Mouse (Mus musculus) layer of hippocampus, postnatal 25 days (tissue): ENCODE measurements around the gene Tm4sf20. TPM values are rescaled to one million over a fixed set of nuclear protein-coding genes. Genes with fewer than 3 reads are reported as not detected.

Source experiments
- DNase-seq, 2 experiments: peaks; one replicate each; pipeline ENCODE4 v3.0.0; 2022; ENCODE audit warnings: mixed read lengths in 2 of 2, low spot score in 1 of 2; ENCODE audit errors: extremely low spot score in 1 of 2
- total RNA-seq, 2 experiments: library from RNA; stranded (reverse); gene quantifications; 2 replicates each; pipeline ENCODE4 v1.2.3; 2021

The Tm4sf20 gene
- total RNA-seq, 2 experiments from 2014 or later = not detected

DNA sequence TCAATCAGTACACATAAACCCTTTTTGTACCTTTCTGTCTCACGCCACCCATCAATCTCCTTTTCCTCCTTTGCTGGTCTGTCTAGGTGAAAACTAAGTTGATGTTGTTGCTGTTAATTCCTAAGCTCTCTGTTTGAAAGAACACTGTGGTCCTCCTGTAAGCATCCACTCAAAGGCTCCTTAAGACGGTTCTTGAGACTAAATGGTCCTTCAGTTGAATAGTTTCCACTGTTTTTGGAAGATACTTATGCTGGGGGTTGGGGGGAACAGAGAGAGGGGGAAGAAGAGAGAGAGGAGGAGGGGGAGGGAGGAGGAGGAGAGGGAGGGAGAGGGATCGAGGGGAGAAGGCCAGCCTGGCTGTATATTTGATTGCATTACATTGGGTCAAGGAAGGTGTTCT is 15.3 kb upstream of the Tm4sf20 start:
- no peak for DNase-seq

DNA sequence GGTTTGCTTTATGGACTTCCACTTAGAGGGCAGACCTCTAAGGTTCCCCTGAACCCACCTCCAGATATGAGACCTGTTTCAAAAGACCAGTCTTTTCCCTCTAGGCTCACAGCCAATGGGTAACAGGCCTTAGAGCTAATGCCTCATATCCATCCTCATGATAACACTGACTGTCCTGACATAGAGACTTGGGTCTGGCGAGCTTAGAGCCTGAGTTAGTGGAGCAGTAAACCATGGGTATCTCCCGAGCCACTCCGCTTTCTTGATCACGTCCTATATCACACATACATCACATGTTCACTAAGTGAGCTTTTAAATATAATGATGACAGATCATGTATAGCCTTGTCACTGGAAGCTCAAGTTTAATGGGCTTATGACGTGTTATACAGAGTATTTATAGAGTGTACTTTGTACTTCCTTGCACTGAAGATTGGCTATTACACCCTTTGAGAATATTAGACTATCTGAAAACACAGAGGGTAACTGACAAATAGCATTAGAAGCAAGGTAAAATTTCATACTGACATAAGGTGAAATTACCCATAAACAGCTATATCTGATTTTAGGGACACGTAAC is 11.2 kb upstream of the Tm4sf20 start:
- no peak for DNase-seq

DNA sequence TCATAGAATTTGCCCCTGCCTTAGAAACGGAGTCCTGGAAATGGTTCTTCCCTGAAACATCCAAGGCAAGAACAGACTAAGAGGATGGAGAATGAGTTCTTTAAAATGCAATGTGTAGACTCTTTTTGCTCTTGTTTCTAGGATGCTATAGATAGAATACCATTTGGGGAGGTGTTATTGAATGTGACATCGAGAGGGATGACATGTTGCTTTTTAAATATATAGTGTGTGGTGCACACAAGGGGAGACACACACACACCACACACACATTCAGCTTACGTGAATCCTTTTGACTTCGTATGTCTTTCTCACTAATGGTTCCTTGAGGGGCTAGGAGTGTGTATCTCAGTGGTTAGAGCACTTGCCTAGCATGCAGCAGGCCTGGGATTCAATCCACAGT is 7.0 kb upstream of the Tm4sf20 start:
- no peak for DNase-seq

DNA sequence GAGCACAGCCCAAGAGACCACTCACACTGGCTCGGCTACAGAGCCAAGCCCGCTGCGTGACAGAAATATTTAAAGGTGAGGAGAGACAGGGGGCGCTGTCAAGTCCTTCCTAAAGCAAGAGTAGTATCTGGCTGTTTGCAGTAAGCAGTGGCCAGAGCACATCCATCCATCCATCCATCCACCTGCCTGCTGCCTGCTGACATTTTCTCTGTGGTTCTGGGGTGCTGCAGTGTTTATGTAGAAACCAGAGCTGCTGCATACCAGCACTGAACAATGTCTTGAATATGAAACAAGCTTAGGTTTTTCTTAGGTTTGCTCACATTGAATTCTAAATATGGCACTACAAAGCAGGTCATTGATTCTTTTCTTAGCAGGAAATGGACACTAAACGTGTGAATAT is 4.9 kb upstream of the Tm4sf20 start:
- DNase-seq = no peak

DNA sequence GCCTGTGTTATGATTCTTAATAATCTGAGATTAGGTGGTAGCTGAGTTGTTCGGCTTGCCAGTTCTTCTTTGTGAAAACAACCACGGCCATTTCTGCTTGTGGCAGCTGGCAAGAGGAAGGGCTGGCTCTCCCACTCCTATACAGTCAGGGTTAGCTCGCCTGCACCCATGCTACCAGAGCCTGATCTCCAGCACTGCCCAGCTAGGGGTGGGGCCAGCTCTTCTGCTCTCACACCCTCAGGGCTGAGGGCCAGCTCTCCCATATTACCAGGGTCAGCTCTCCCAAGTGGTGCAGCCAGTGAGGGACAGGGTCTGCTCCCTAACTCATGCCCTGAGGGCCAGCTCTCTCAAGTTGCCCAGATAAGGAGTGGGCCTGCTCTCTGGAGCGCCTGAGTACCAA is 4.2 kb upstream of the Tm4sf20 start:
- no peak for DNase-seq

DNA sequence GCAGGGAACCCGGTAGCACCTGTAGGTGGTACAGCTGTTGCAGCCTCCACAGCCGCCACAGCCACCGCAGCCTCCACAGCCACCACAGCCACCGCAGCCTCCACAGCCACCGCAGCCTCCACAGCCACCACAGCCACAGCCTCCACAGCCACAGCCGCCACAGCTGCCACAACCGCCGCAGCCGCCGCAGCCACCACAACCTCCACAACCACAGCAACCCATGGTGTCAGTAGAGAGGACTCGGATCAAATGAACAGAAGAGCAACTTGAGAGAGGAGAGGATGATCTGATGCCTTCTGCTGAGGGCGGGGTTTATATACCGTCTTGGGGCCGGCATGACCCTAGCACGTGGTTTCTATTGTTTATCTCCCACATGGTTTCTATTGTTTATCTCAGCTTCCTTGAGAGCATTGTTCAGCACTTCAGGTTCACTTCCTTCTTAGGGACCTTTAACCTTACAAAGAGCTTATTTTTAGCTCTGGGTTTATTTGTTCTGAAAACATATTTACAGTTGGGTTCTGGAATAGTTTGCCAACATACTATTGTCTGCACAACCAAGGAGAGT is 2.8 kb upstream of the Tm4sf20 start, which contains the start of gene Gm47791:
Gene Gm47791, minus strand, starts transcription at position 222 of the 565 bp plus-strand sequence.
- no peak for DNase-seq

DNA sequence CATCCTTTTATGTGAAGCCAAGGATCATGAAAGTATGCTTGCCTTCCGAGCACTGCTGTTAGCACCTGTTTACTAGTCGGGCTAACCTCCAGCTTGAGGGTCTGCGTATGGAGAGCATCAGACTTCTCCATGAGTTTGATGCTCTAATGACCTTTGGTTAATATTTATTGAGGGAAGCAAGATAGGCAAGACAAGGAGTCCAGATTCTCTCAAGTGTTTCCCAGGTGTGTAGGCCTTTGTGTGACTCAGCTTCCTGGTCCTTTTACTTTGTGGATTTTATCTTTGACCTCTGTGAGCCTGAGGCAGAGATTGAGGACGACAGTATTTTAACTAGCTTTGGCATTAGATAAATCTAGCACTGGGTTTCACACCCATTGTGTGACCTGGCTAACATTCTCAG is 1.6 kb downstream of the Tm4sf20 start:
- DNase-seq = no peak

DNA sequence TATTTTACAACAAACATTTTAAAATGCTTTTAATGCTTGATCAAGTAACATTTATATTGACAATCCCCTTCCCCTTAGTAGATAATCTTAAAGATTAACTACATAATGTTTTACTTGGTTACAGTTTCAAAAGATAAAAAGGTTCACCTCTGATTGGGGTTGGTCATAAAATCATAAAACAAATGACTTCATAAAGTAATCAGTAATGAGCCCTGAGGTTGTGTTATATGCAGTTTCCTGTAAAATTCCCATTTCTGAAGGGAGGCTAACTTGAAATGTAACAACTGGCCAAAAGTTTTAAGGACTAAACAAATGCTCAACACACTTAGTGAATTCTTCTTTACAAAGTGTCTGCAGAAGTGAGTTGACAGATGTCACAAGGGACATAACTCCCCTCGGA is 2.0 kb downstream of the Tm4sf20 start:
- DNase-seq = no peak

DNA sequence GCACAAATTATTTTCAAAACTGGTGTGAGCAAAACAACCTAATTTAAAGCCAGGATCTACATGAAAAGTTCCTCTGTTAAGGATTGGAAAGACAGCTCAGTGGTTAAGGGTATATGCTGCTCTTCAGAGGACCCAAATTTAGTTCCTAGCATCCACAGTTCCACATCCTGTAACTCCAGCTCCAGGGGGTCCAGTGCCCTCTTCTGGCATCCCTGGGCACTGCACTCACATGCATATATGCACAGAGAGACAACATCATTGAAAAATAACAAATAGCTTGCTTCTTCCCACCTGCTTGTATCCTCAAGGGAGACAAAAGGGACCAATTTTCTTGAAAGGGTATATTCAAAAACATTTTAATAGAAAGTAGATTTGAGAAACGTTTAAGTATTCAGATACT is 6.0 kb downstream of the Tm4sf20 start:
- no peak for DNase-seq

DNA sequence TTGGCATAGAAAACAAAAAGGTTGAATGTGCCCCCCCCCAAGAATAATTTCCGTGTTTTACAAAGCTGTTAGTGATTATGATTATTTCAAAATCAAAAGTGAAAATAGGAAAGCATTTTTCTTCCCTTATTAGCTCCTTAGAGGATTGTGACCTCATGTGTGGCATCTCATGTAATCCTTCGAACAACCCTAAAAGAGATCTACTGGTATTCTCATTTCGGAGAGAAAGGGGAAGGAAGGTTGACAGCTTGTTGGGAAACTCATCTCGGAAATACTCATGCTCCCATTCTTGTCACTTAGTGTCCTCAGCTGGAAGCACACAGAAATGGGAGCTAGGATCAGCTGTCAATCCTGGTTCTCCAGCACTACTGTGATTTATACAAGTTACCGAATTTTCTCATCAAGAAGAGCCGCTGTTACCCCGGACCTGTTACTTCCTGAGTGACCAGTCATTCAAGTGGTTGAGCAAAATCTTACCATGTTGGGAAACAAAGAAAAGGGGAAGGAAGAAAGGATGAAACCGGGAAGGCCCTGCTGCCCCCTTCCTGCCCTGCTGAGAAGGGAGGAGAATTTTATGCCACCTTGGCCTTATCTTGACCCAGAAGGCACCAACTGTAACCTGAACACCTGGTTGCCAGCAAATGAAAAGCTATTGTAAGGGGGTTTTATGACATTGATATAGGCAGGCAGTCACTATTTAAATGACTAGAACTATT is 6.6 kb downstream of the Tm4sf20 start:
- DNase-seq = no peak

DNA sequence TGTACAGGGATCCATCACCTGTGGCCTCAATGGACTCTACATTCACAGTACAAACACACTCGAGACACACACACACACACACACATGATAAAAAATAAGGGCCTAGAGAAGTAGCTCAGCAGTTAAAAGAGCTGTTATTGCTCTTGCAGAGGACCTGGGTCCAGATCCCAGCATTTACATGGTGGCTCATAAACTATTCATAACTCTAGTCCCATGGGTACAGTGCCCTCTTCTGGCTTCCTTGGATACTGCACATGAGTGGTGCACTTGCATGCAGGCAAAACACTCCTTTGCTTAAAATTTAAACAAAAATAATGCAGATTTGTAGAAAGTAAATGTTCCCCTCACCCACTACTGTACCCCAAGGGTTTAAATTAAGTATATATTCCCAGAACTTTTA is 8.7 kb downstream of the Tm4sf20 start:
- no peak for DNase-seq

DNA sequence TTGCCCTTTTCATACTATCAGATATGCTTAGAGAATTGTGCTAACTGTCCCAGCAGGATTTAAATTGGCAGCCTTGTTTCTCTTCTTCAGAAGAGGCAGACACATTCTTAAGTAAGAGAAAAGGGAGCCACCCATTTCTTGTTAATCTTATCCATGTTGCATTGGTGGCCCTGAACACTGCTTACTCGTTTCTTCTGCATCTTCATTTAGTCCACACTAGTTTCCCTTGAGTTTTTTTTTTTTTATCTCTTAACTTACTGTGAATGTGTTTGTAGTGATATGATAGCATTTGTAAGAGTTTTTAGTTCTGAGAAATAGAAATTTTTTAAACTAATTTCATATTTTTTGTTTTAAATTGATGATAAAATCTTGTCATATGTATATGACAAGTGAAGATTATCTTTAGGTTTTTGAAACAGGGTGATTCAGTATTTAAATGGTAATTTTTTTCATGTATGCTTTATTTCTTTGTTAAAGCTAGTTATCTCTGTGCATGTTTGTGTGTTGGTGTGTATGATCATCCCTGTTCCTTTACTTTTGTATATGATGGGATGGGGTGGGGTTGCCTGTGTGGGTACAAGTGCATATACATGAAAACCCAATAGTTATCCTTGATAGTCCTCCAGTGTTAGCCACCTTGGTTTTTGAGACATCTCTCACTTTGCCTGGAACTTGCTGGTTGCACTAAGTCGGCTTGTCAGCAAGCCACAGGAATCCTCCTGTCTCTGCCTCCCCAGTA is 20.4 kb downstream of the Tm4sf20 start:
- no peak for DNase-seq

DNA sequence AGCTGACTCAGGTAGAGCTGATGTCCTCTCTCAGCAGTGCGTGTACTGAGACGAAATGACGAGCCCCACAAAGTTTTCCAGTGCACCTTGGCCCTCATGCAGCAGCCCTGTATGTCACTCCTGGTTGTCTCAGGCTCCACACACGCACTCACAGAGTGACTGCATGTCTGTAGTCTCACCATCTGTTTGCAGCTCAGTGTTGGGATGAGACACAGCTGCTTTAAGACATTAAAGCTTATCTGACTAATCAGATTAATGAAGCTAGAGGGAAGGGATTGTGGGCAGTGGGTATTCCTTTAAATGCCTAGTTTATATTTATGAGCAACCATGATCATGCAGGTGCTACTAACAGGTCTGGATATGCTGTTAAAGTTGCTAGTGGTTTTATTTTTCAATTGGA is 21.9 kb downstream of the Tm4sf20 start:
- no peak for DNase-seq

DNA sequence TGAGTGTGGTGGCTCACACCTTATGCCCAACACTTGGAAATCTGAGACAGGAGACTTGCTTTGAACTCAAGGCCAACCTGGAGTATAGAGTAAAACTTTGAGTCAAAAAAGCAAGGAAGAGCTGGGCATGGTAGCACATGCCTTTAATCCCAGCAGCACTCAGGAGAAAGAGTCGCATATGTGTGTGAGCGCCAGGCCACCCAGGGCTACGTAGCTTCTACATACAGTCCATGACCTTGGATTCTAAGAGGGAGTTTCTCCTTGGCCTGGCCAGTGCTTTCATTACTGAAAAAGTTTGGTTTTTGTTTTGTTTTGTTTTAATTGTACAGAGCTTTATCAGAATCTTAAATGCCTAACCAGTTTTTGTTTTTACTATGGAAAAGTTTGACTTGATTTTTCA is 24.3 kb downstream of the Tm4sf20 start:
- no peak for DNase-seq

DNA sequence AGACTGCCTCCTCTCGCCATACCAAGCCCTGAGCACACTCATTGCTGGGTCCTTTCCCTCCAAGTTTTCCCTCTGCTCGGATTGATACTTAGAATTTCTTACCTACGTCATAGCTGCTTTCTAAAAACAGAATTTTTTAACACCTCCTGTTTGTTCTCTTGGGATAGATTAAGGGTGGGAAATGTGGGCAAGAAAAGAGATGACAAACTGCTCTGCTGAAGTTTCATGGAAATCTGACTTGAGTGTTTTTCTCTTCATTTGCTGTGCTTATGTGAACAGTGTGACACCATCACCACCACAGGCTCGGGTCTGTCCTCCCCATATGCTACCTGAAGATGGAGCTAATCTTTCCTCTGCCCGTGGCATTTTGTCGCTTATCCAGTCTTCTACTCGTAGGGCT is 26.7 kb downstream of the Tm4sf20 start:
- DNase-seq = no peak

DNA sequence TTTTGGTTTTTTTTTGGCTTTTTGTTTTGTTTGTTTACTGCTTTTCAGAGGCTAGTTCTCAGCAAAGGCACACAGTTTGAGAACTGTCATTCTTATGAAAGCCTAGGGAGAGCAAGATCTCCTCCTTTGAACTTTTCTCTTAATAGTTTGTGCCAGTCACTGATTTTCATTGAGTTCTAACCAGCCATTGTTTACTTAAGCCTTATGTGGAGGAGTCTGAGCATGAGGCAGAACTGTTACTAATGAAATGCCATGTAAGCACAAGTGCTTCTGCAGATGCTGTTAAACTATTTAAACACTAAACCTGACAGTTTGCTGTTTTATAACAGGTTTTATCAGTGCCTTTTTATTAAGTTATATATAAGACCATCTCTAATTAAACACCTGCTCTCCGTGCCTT is 30.2 kb downstream of the Tm4sf20 start:
- DNase-seq = no peak

DNA sequence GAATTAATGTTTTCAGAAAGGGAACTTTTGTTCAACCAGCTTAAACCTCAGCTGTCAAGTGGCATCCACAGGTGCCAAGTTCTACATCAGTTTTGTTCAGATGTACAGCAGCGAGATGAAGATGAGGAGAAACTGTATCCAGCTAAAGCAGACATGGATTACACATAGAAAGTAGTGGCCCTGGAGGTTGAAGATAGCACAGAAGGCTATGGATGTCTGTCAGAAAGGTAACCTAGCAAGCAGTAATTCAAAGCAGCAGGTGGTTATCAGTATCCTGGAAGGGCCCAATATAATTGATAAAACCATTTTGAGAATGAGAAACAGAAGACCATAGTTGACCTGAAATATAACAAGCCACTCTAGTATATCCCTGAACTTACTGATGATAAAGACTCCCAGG is 34.9 kb downstream of the Tm4sf20 start:
- DNase-seq = no peak

DNA sequence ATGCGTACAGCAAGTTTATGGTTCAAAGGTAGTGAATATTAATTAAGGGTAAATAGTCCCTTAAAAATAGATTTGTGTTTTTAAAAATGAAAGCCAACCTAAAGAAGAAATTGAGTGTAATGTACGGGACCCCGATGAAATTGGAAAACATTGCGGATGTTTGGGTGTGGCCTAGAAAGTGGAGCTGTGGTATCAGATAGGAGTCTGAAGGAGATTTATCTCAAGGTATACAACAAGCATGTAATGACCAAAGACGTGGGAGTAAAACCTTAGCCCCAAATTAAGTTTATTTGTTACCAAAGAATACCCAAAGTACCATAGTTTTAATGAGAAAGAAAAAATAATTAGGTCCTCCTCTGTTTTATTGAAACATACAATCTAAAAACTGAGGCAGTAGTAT is 41.8 kb downstream of the Tm4sf20 start:
- no peak for DNase-seq

DNA sequence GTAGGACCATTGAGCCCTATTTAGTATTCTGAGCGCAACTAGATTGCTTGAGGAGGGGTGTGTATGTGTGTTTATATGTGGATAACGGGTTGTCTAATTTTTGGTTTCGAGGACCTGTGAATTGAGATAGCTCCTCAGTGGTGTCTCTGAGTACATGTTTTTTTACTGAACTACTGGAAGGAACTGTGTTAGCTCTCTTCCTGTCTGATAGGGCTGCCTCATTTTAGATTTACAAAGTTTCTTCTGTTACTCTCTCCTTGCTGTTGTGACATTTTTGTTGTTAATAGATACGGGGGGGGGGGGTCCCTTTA is 42.4 kb downstream of the Tm4sf20 start:
- DNase-seq = no peak

DNA sequence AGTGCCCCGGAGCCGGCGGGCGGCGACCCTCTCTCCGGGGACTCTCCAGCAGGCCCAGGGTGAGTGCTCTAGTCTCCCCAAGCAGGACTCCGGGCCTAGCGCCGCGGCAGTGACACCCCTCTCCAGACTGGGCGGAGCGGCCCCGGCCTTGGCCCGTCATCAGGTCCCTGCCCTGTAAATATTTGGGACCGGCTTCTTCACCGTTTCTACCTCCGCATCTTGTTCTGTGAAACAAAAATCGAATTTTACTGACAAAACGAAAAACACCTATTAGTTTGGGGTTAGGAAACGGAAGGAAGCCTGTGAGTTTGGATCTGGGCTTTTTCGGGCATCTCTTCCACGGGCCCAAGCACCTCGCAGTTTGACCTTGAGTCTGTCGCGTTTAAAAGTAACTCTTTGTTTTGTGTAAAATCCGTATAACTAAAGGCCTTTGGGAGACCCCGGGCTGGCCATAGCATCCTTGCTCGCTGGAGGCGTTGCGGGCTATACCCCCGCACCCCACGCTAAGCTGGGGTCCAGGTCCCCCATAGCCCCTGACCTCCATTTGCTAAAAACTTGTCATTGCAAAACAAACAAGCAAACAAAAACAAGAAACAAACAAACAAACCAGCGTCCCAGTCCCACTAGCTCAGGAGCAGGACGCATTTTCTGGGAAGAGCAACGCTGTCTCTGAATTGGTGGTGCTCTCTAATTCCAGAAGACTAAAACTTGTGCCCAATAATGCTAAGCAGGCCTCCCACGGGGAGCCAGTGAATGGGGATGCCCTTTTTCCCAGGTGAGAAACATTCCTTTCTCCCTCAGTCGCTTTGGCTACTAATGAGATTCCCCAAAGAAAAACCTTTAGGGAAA is 43.0 kb downstream of the Tm4sf20 start:
- peak in 1 of 2 experiments; percentile 19 for DNase-seq
